Mouse (Mus musculus): Measurements from ENCODE around the gene Swap70.

Gene Swap70

DNA sequence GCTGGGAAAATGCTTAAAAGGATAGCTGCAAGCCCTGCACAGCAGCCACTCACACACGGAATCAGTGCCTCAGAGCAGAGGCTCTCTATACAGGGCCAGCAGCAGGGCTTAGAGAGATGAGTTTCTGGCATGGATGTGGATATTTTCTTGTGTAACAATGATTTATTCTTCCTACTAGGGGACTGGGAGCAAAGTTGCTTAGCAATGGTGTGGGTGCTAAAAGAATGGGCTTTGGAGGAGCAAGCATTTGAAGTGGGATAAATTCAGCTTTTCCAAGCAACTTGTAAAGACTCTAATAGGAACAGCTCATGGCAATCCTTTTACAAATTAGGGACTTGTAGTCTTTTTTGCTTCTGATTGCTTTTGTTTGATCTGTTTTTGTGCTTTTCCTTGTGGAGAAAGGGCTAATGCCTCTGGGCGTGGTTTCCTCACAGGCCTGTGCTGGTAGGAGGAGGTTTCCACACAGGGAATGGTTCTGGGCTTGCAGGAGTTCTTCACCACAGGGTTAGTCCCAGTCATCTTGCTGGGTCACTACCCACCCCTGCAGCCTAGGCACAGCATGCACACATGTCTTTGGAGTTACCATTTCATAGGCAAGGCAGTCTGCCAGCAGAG, 16.4 kb downstream of the Swap70 start:
- DNase-seq (ENCODE audit: low spot score), result no peak

DNA sequence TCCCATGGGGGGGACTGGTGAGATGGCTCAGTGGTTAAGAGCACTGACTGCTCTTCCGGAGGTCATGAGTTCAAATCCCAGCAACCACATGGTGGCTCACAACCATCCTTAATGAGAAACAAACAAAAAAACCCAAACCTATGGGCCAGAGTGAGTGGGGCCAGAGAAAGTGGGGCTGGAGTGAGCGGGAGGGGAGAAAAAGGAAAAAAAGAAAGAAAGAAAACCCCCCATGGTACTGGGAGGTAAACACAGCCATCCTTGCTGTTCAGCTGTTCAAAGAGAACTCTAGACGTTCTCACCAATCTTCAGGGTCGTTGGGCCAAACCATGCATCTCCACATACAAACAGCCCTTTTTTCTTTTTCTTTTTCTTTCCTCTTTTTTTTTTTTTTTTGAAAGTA, 18.1 kb downstream of the Swap70 start:
- DNase-seq (ENCODE audit: low spot score), result no peak

DNA sequence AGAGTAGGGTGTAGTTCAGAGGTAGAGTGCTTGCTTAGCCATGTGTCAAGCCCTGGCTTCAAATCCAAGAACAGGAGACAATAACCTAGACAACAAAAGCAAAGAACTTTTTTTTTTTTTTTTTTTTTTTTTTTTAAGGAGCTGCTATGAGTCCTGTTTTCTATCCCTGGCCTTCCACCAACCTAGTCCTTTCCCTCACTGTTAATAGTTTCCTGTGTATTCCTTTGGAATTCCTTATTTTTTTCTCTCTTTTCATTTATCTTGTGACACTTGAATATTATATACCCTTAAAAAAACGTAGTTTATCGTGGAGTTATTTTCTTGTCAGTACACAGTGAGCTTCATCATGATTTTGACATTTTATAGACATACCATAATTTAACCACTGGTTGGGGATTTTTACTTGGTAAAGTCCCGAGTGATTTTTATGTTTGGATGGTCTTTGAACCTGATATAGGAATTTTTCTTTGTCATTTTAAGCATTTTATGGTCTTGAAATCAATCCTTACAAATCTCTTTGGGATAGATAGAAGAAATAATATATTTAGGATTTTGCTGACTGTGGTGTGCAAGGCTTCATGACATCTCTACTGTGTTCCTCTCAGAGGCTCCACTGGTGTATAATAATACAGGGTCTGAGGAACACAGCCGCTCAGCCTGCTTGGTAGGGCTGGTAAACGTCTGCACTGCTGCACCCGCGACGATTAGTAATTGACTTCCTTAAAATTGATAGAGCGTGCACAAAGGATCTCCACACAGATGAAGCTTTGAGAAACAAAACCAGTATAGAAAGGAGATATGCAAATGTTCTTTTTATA, 20.2 kb downstream of the Swap70 start:
- DNase-seq (ENCODE audit: low spot score), result no peak

GRCm38 (mm10) chr7:110242290-110242581, 20.7 kb downstream of the Swap70 start:
- DNase-seq (ENCODE audit: low spot score), result no peak

DNA sequence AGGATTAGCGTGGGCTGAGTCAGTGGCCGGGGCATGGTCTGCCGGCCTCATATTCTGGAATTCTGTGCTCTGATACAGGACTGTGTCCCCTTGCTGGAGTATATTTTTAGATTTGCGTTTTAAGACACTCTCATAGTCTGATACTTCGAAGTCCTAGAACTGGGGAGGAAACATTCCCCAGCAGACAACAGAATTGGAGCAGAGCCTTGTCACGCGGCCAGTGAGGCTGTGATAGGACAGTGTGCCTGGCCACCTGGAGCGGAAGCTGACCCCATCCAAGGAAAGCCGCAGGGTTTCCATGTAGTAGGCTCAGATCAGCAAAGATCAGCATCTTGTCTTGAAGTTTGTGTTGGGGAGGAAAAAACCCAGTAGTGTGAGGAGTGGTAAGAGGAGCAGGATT, 23.6 kb downstream of the Swap70 start:
- DNase-seq (ENCODE audit: low spot score), result peak; percentile 13

- DNase-seq (ENCODE audit: low spot score), result no peak
Measured at GRCm38 (mm10) chr7:110246526-110246925, 25.0 kb downstream of the Swap70 start.

GRCm38 (mm10) chr7:110247801-110248200, 26.3 kb downstream of the Swap70 start:
- no peak for DNase-seq (ENCODE audit: low spot score)

DNA sequence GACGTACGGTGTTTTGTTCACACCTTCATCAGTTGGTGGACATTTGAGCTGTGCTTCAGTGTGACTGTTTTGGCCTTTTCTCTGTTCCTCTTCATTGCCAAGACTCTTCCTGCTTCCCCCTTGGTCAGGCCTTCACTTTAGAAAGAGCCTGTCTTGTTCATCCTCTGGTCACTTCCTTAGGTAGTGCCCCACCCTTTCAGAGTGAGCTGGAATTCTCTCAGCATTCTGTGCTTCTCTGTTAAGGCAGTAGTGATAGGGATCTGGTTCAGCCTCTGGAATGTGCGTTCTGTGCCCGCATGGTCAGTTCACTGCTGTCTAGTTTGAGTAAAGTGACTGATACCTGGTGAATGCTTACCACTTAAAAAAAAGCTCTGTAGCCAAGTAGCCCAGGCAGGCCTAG, 27.2 kb downstream of the Swap70 start:
- DNase-seq (ENCODE audit: low spot score), result no peak

- DNase-seq (ENCODE audit: low spot score), result no peak
Measured at GRCm38 (mm10) chr7:110253861-110254260, 32.4 kb downstream of the Swap70 start.

GRCm38 (mm10) chr7:110254395-110254794, 32.9 kb downstream of the Swap70 start:
- no peak for DNase-seq (ENCODE audit: low spot score)

DNA sequence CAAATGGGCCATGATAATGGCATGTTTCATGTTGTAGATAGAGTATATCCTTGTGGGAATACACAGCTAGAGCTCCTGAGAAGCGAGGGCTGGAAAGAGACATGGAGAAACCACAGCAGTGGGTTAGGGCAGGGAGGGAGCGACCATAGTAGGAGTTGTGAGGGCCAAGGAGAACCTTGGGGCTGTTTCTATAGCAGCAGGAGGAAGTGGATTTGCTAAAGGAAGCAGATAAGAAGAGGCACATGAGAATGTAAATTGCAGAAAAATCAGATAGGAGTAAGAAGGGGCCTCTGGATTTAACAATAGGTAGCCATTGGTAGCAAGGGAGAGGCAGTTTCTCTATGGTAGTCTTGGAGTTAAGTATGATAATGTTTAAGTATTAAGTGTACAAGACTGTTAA, 35.5 kb downstream of the Swap70 start:
- no peak for DNase-seq (ENCODE audit: low spot score)

DNA sequence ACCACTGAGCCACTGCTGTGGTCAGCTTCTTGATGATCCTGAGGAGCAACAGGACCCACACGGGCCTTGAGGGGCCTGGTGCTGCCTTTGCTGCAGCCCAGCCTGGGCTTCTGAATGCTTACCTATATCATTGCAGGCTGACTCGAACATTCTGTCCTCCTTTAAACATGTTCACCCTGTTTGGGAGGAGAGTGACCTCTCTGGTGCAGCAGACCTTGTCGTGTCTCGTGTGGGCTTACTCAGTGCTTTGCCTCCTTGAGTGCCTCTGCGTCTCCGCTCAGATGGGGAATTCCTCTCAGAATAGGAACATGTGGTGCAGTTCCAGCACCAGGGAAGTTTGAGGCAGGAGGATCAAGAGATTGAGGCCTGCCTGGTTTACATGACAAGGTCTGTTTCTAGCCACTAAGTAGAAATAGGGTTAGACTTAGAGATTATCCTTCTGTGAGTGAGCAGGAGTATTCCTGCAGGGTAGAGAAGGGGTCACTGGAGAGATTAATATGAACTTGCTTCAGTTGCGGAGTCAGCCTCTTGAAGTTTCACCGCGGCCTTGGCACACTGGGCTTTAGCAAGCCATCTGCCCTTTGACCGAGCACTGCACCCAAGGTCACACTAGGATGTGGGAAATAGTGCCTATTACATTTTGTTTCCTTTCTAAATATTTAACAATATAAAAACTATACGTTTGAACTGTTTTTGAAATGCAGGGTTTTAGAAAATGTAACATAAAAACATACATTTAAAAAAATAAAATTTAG, 36.9 kb downstream of the Swap70 start:
- DNase-seq (ENCODE audit: low spot score), result no peak

- no peak for DNase-seq (ENCODE audit: low spot score)
Measured at GRCm38 (mm10) chr7:110259966-110260711, 38.6 kb downstream of the Swap70 start.

DNA sequence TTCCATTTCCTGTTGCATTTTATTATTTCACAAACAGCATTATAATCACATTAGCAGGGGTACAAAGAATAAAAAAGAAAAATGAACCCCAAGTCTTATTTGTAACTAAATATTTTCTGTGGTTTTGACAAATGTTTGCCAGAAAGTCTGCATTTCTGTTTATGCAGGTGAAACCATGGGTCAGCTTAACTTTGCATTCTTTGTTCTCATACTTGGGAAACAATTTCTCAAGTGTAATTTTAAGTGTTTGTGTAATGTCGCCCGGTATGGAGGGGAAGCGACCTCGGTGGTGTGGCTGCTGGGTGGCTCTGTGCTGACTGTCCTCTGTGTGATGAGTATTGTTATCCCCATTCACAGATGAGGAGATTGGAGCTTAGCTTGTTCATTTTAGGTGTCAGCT, 40.3 kb downstream of the Swap70 start:
- no peak for DNase-seq (ENCODE audit: low spot score)

- DNase-seq (ENCODE audit: low spot score), result no peak
Measured at GRCm38 (mm10) chr7:110262661-110263060, 41.1 kb downstream of the Swap70 start.

GRCm38 (mm10) chr7:110263474-110263873, 42.0 kb downstream of the Swap70 start:
- DNase-seq (ENCODE audit: low spot score), result no peak

DNA sequence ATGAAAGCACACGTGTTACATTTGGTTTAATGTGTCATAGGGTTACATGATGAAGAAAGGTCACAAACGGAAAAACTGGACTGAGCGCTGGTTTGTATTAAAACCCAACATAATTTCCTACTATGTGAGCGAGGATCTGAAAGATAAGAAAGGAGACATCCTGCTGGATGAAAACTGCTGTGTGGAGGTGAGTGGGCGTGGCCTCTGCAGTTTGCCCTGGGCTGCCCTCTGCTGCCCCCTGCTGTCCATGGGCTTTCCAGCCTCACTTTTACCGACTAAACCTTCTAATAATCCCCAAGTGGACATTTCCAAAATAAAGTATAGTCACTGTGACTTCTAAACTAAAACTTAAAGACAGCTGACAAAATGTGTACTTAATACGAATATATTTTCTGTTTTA, 44.3 kb downstream of the Swap70 start:
- peak; percentile 50 for DNase-seq (ENCODE audit: low spot score)

GRCm38 (mm10) chr7:110267014-110267413, 45.5 kb downstream of the Swap70 start:
- DNase-seq (ENCODE audit: low spot score), result no peak

- DNase-seq (ENCODE audit: low spot score), result no peak
Measured at GRCm38 (mm10) chr7:110267994-110268393, 46.5 kb downstream of the Swap70 start.

- DNase-seq (ENCODE audit: low spot score), result no peak
Measured at GRCm38 (mm10) chr7:110268511-110268910, 47.0 kb downstream of the Swap70 start.

GRCm38 (mm10) chr7:110269777-110270176, 48.3 kb downstream of the Swap70 start:
- no peak for DNase-seq (ENCODE audit: low spot score)

DNA sequence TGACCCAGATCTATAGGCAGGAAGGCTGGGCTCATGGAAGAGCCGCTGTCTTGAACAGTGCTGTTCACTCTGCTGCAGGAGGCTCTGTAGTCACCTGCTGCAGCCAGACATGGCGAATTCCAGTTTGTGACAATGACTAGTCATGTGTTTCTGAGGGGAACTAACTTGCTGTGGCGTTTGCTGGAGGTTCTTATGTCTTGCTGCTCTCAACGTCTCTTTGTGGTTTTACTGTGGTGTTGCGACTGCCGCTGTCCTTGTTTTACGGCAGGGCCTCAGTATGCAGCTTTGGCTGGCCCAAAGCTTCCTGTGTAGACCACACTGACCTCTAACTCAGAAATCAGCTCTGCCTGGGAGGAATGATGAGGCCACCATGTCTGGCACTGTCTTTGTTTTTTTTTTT, 48.9 kb downstream of the Swap70 start:
- DNase-seq (ENCODE audit: low spot score), result no peak

DNA sequence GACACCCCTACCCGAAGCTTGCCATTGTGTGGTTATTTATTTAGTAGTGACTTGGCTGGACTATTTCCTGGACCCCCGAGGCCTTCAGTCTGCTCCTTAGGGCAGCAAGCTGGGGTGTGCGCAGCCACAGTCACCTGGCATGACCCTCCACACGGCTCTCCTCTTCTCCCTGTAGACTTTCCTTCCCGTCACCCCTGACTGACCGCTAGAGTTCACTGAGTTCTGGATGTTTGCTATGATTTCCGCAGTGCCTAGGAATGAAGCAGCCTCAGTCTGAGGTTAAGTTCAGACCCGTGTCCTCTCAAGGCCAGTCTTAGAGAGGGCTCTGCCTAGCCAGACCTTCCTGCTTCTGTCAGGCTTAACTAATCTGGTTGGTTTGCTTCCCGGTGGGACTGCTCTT, 50.3 kb downstream of the Swap70 start:
- no peak for DNase-seq (ENCODE audit: low spot score)
